Mouse (Mus musculus): ENCODE results near the gene Znrd1as.
"Not testable (repeated sequence)": the region's sequence is repeated elsewhere in the genome, so short reads cannot be mapped to it uniquely, and the experiment has no call there.

The Znrd1as gene

DNA sequence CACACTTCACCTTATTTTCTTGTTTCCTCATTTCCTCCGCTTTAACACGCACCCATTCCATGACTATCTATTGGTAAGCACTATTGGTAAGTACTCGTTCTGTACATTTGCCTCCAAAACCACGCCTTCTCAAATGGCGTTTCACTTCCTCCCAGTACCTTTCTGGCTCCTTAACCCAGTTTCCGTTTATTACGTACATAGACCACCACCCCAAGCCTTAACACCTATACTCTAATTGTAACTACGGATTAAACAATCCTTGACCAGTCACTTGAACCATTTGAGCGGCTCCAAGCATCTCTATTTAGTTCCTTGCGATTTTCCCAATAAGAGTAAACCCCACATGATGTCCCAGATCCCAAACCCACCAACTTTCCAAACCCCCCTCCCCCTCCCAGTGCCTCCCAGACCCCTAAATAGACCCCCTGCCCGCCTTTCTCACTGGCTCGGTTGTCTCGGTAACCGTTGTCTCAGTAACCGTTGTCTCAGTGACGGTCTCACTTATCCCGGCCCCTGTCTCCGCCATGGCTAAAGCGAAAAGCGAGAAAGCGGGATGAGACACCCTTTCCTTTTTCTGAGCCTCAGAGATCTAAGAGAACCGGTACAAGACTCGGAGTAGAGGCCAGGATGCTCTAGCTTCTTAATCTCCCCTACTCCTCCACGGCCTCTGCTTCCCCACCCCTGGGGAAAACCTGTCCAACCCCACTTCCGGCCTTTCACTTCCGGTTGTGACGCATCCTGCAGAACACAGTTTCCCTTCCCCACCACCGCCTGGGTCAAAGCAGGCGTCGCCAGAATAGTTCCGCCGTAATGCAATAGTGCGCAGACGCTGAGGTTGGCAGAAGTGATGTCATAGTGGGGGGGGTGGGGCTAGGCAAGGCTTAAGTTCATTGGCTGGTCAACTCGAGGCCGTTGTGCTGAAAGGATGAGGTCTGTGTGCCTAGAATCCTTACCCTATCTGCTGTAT, 7.1 kb upstream of the Znrd1as start, which contains the start of gene Ppp1r11:
Ppp1r11 (minus strand) TSS at position 761 of the 967 bp plus-strand sequence.
- DNase-seq (ENCODE audit: low spot score): peak; percentile 93

DNA sequence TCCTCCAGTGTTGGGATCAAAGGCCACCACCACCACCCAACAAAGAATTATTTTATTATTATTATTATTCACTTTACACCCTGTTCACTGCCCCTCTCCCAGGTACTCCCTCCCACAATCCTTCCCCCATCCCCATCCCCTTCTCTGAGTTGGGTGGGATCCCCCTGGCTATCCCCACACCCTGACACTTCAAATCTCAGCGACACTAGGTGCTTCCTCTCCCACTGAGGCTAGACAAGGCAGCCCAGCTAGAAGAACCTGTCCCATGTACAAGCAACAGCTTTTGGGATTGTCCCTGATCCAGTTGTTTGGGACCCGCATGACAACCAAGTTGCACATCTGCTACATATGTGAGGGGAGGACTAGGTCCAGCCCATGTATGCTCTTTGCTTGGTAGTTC, 5.8 kb upstream of the Znrd1as start:
- no peak for DNase-seq (ENCODE audit: low spot score)

- DNase-seq (ENCODE audit: low spot score): no peak
Observed at GRCm38 (mm10) chr17:36953062-36953461, 5.3 kb upstream of the Znrd1as start.

DNA sequence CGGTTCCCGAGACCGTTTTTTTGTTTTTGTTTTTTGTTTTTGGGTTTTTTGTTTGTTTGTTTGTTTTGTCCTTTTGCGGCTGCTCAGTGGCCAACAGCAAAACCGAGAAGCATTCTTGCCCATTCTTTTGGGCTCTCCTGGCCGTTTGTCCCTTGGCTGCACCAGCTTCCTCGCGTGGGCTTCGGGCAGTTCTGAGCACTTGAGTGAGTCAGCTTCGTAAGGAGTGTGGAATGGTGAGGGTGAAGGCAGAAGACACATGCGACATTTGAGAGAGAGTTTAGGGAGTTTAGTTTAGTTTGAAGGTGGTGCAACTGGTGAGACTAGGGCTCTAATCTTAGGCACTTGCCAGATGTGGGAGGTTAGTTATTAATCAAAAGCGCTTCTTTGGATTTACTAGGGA, 492 bp downstream of the Znrd1as start:
- DNase-seq (ENCODE audit: low spot score): no peak

DNA sequence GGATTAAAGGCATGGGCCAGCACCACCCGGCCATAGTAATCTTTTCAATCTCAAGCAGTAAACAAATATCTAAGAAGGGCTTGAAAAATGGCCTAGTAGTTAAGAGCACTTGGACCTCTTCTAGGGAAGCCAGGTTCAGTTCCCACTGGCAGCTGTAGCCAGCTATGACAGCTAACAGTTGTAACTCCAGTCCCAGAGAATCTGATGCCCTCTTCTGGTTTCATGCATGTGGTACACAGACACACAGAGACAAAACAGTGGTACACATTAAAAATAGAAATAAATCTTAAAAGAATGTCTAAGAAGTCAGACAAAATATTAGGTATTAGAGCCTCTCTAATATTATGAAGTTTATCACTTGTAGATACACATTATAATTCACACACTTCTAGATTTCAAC, 2.7 kb downstream of the Znrd1as start:
- DNase-seq (ENCODE audit: low spot score): no peak

- DNase-seq (ENCODE audit: low spot score): no peak
Observed at GRCm38 (mm10) chr17:36966875-36967274, 8.5 kb downstream of the Znrd1as start.

- DNase-seq (ENCODE audit: low spot score): no peak
Observed at GRCm38 (mm10) chr17:36970316-36970890, 12.0 kb downstream of the Znrd1as start.

GRCm38 (mm10) chr17:36971172-36971850, 12.9 kb downstream of the Znrd1as start:
- no peak for DNase-seq (ENCODE audit: low spot score)

DNA sequence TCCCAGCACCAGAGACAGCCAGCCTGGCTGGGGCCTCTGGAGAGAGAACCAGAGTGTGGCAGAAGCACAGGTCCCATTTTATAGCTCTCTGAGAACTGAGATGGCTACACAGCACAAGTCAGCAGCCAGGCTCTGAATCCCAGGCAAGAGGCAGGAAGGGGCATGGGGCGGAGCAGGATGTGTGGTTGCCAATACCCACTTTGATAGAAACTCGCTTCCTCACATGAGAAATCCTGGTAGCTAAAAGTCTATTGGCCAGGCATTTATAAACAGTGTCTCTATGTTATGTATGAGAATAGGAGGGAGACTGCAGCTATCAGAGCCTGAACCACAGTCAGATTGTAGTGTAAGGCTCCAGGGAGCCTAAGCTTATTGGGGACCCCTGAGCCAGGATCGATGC, 14.4 kb downstream of the Znrd1as start:
- DNase-seq (ENCODE audit: low spot score): no peak

DNA sequence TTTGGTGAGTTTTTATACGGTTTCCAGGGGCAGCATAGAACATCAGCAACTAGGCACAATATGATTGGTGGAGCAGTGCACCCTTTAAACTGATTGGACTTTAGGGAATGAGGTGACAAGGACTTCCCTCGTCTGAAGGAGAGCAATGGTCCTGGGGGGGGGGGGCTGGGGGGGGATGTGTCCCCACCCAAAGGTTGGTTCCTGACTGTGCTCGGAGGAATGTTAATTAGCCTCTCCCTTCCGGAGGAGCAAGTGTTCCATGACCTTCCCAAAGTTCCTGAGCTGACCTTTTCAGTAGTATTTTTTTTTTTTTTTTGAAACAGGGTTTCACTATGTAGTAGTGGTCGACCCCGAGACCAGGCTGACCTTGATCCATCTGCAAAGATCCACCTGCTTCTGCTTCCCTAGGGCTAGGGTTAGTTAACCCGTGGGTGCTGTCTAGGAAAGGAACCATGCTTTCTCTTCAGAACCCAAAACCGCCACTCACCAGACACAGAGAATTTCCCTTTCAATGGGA, 14.9 kb downstream of the Znrd1as start:
- no peak for DNase-seq (ENCODE audit: low spot score)

- DNase-seq (ENCODE audit: low spot score): peak; percentile 6
Observed at GRCm38 (mm10) chr17:36981221-36981813, 22.9 kb downstream of the Znrd1as start, which contains the start of gene 2410137M14Rik. TSS of gene 2410137M14Rik (minus strand) at chr17:36981237.

- no peak for DNase-seq (ENCODE audit: low spot score)
Observed at GRCm38 (mm10) chr17:36981845-36982244, 23.5 kb downstream of the Znrd1as start.

DNA sequence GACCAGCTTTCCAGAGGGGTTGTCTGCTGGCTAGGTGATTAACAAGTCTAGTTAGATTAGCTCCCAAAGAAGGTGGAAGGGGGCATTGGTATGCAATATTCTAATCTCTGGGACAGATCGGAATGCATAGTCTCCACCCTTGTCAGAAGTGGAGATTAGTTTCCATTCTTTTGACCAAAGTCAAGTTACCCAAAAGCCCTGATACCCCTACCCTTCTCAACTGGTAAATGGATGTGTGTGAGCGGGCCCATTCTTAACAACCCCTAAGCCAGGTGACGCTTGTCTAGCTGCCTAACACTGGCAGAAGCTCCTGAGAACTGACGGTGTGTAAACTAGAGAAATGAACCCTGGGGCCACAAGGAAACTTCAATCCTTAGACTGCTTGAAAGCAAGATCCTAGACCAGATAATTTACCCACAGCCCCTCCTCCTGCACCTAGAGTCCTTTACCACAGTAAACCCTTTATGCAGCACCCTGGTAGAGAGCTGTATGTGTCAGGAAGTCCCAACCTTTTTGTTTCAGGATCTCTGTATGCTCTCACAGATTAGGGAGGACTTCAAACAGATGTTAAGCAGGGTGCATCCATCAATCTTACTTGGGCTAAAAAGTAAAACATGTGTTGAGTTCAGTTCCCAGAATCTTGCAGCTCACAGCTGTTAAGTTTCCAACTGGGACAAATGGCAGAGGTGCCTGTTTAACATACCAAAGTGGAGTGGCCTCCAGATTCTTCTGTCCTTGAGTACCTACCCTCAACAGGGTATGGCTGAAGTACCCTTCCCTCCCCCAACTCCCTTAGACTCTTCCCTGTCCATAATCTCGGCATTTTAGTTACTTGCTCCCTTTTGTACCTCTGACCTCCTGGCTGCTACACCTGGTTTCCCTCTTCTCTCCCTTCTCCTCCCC, 24.1 kb downstream of the Znrd1as start:
- DNase-seq (ENCODE audit: low spot score): no peak

DNA sequence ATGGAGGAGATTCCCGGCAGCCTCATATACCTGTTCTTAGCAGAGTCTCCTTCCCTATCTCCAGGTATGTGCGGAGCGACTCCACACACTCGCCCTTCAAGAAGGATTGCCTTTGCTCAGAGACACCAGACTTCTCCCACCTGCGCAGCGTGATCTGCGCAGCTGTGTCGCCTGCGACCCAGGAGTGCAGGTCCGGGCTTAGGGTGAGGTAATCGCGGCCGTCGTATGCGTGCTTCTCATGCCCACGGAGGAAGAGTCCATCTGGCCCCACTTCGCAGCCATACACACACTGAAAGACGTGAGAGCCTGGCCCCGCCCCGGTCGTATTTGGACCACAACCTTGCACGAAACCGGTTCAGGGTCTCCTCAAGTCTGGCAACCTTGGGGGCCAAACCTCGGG, 30.1 kb downstream of the Znrd1as start:
- DNase-seq (ENCODE audit: low spot score): no peak

GRCm38 (mm10) chr17:36989437-36989836, 31.0 kb downstream of the Znrd1as start, which contains the start of gene H2-M5:
TSS of gene H2-M5 (minus strand) at chr17:36989537.
- no peak for DNase-seq (ENCODE audit: low spot score)

DNA sequence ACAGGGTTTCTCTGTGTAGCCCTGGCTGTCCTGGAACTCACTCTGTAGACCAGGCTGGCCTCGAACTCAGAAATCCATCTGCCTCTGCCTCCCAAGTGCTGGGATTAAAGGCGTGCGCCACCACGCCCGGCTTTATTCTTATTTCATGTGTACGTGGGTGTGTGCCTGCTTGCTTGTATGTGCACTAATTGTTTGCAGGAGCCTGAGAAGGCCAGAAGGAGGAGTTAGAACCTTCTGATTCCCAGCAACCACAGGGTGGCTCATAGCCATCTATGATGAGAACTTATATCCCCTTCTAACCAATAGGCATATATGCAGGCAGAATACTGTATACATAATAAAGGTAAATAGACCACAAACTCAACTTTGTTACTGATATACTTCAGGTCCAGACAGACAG, 32.2 kb downstream of the Znrd1as start:
- not testable (repeated sequence) for DNase-seq (ENCODE audit: low spot score)

- DNase-seq (ENCODE audit: low spot score): no peak
Observed at GRCm38 (mm10) chr17:36992336-36993104, 34.1 kb downstream of the Znrd1as start.

GRCm38 (mm10) chr17:36993770-36994325, 35.5 kb downstream of the Znrd1as start:
- no peak for DNase-seq (ENCODE audit: low spot score)

GRCm38 (mm10) chr17:36994528-36994927, 36.1 kb downstream of the Znrd1as start:
- DNase-seq (ENCODE audit: low spot score): no peak

- DNase-seq (ENCODE audit: low spot score): no peak
Observed at GRCm38 (mm10) chr17:36995448-36995847, 37.1 kb downstream of the Znrd1as start.

Data from ovary, postnatal 36 days (tissue).